Mouse (Mus musculus) heart, embryonic 11.5 days (tissue): ENCODE results near the gene Tmem186. TPM values are rescaled to one million over a fixed set of nuclear protein-coding genes. Genes with fewer than 3 reads are reported as not detected.

ENCODE experiments used
- ATAC-seq: fragments of 200-750 bp; cut with Nextera tagmentation; replicated peaks from 2 replicates; pipeline ENCODE4 v1.8.0; 2017; ENCODE audit warnings: moderate library complexity; ENCODE audit not compliant: insufficient number of reproducible peaks, low FRiP score, low TSS enrichment
- H3K27ac ChIP-seq: fragments of 300-500 bp; sonication (generic); 2 replicates; pipeline ENCODE4 v1.5.1; 2014; ENCODE audit warnings: mild to moderate bottlenecking, low read depth, low read length
- H3K27me3 ChIP-seq: fragments of 300-500 bp; sonication (generic); 2 replicates; pipeline ENCODE4 v1.6.1; 2014; ENCODE audit warnings: mild to moderate bottlenecking, low read length, mixed read lengths; ENCODE audit not compliant: control insufficient read depth, insufficient read depth
- H3K36me3 ChIP-seq: fragments of 300-500 bp; sonication (generic); 2 replicates; pipeline ENCODE4 v1.6.1; 2014; ENCODE audit warnings: mild to moderate bottlenecking, low read length, moderate library complexity, mixed read lengths; ENCODE audit not compliant: control insufficient read depth, insufficient read depth
- H3K4me1 ChIP-seq: fragments of 300-500 bp; sonication (generic); 2 replicates; pipeline ENCODE4 v1.6.1; 2014; ENCODE audit warnings: low read length; ENCODE audit not compliant: control insufficient read depth, insufficient read depth
- H3K4me2 ChIP-seq: fragments of 300-500 bp; sonication (generic); 2 replicates; pipeline ENCODE4 v1.6.1; 2014; ENCODE audit warnings: mild to moderate bottlenecking, moderate library complexity
- H3K4me3 ChIP-seq: fragments of 300-500 bp; sonication (generic); 2 replicates; pipeline ENCODE4 v1.5.1; 2014; ENCODE audit warnings: low read depth, low read length
- H3K9ac ChIP-seq: fragments of 300-500 bp; sonication (generic); 2 replicates; pipeline ENCODE4 v1.6.1; 2014; ENCODE audit warnings: mild to moderate bottlenecking, low read depth, low read length, moderate library complexity
- H3K9me3 ChIP-seq: fragments of 300-500 bp; sonication (generic); replicated peaks from 2 replicates; pipeline ENCODE4 v1.6.1; 2016; ENCODE audit warnings: low read length; ENCODE audit not compliant: control insufficient read depth
- WGBS: fragments of 180-500 bp; shearing (Covaris S2); extraction: QIAGEN DNeasy Blood & Tissue Kit; methylation state at CpG from one replicate; pipeline ENCODE4 v1.1.7; 2014; ENCODE audit not compliant: insufficient replicate concordance; 5-methylcytosine and 5-hydroxymethylcytosine counted together
- polyA plus RNA-seq: library from polyadenylated mRNA; unstranded; fragments of >200 nt; fragmentation: Nextera tagmentation; extraction: Ambion mirVana; gene quantifications from 2 replicates; pipeline ENCODE4 v1.2.1, GENCODE M21; 2014

Gene Tmem186
- polyA plus RNA-seq, 1 experiment from 2014 or later = 10.5 TPM

DNA sequence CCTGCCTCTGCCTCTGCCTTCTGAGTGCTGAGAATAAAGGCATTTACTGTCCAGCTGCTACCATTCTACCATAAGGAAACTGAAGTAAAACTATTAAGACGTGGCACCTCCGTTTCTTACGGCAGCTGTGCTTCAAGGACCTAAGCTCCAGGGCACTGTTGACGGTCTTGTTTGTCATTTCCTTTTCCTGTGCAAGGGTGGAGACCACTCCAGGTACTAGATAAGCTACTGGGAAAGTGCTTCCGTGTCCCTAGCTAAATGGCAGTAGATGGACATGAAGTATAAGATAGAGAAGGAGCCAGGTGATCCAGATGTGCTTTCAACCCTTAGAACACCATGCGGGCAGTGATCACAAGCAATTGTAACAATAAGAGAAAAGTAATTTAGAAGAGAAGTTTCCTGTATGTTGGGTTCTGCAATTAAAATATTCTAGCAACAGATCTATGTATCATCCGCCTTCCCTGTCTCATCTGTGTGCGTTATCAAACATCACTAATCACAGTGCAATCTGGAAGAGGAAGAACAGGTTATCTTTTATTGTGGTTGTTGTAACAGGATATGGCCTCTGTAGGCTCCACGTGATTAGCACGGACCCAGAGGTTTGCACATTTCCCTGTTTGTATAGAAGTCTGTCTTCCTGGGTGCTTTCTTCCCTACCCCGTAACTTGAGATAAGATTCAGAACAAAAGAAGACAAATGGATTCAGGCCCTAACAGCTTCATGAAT is 2.1 kb upstream of the Tmem186 start:
- no peak overlapping the region for H3K4me2 ChIP-seq
- WGBS = 71% methylated on average over 11 of the region's 11 CpGs
- no peak overlapping the region for H3K9ac ChIP-seq
- H3K27ac ChIP-seq = no peak overlapping the region
- H3K4me1 ChIP-seq = peaks cover 18% of the 10 kb centered on the region
- no peaks in the 10 kb centered on the region for H3K27me3 ChIP-seq
- no peaks in the 10 kb centered on the region for H3K9me3 ChIP-seq
- H3K4me3 ChIP-seq = no peak overlapping the region
- H3K36me3 ChIP-seq = peaks cover 19% of the 10 kb centered on the region
- ATAC-seq = no peak

DNA sequence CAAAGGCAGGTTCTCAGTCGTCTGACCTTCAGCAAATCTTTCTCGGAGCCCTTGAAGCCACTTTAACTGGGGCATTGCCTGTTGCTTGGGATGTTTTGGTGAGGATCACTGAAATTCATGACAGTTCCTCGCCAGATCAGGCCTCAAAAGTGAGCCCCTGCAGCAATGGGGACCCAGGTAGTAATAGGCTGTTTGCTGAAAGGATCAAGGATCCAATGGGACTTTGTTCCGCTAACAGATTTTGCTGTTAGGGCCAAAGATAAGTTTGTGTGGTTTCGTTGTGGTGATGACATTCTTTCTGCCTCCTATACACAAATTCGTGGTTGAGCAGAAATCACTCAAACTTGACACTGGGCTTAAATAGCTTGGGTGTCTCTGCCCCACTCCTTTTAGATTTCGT is 619 bp upstream of the Tmem186 start:
- Histone ChIP-seq H3K9ac (peak overlapping the region; percentile 93), H3K4me3 (peak overlapping the region; percentile 80), H3K27ac (peak overlapping the region; percentile 86), H3K36me3 (peaks cover 9% of the 10 kb centered on the region), H3K9me3 (no peaks in the 10 kb centered on the region), H3K27me3 (no peaks in the 10 kb centered on the region), H3K4me1 (peaks cover 18% of the 10 kb centered on the region), H3K4me2 (peak overlapping the region; percentile 81)
- 46% methylated on average over 7 of the region's 7 CpGs for WGBS
- no peak for ATAC-seq

DNA sequence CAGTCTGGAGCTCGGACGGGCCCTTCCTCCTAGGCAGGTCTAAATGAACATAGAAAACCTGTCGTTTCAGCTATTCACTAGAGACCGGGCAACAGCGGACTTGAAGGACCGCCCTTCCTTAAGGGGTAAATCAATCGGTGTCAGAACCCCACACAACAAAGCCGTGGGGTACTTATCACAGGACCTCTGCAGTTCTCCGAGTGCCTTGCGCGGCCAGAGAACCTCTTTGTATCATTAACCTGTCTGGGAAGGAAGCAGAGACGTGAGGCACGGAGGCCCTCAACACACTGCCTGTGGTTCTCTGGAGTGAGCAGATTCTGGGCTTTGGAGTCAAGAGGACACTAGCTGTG is 670 bp downstream of the Tmem186 start:
- Histone ChIP-seq H3K27ac (peak overlapping the region; percentile 86), H3K4me3 (peak overlapping the region; percentile 80), H3K4me2 (peak overlapping the region; percentile 81), H3K27me3 (no peaks in the 10 kb centered on the region), H3K36me3 (peaks cover 7% of the 10 kb centered on the region), H3K9me3 (no peaks in the 10 kb centered on the region), H3K9ac (peak overlapping the region; percentile 93), H3K4me1 (peaks cover 18% of the 10 kb centered on the region)
- ATAC-seq = no peak
- under 1% methylated on average over 13 of the region's 13 CpGs for WGBS

DNA sequence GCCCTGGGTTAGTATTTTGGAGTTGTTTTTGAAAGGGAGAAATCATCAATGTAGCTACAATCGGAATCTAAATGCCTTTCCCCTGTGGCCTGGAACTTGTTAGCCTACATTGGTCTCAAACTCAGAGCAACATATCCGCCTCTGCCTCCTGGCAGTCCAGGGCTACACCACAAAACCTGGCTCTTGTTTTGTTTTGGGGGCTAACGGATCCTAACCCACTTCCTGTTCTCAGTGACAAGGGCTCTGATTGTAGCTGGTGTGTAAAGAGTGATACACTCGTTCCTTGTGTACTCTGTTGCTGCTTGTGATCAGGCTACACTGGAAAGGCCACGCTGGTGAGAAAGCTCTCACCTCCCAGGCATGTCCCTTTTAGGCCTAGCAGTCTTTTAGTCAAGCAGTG is 6.1 kb downstream of the Tmem186 start:
- no peaks in the 10 kb centered on the region for H3K9me3 ChIP-seq
- 76% methylated on average over 5 of the region's 5 CpGs for whole genome bisulfite sequencing
- H3K4me2 ChIP-seq = no peak overlapping the region
- no peak overlapping the region for H3K9ac ChIP-seq
- H3K4me3 ChIP-seq = no peak overlapping the region
- H3K27me3 ChIP-seq = no peaks in the 10 kb centered on the region
- H3K4me1 ChIP-seq = peaks cover 4% of the 10 kb centered on the region; the same call in 1 of the 2 replicates
- H3K27ac ChIP-seq = no peak overlapping the region
- no peak for ATAC-seq
- H3K36me3 ChIP-seq = peaks cover 5% of the 10 kb centered on the region; the same call in 1 of the 2 replicates

DNA sequence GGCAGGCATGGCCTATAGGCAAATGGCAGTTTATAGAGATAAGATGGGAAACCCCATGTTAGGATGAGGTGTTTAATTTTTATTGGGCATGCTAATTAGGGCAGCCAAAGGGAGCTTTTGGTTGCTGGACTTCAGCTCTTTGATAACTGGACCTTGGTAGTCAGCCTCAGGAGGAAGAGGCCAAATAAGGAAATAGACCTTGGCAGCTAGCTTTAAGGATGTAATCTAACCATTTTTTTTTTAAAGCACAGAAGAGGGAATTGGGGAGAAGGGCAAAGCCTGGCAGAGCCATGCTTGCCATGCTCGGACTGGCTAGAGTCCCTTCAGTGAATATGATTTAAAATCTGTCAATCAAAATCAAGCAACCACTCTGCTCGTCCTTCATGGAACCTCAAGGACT is 7.1 kb downstream of the Tmem186 start:
- Histone ChIP-seq H3K9me3 (no peaks in the 10 kb centered on the region), H3K4me2 (no peak overlapping the region), H3K9ac (no peak overlapping the region), H3K27me3 (no peaks in the 10 kb centered on the region), H3K36me3 (peaks cover 5% of the 10 kb centered on the region; the same call in 1 of the 2 replicates), H3K4me1 (no peaks in the 10 kb centered on the region), H3K4me3 (no peak overlapping the region), H3K27ac (no peak overlapping the region)
- 82% methylated on average over 2 of the region's 2 CpGs for whole genome bisulfite sequencing
- ATAC-seq = no peak

DNA sequence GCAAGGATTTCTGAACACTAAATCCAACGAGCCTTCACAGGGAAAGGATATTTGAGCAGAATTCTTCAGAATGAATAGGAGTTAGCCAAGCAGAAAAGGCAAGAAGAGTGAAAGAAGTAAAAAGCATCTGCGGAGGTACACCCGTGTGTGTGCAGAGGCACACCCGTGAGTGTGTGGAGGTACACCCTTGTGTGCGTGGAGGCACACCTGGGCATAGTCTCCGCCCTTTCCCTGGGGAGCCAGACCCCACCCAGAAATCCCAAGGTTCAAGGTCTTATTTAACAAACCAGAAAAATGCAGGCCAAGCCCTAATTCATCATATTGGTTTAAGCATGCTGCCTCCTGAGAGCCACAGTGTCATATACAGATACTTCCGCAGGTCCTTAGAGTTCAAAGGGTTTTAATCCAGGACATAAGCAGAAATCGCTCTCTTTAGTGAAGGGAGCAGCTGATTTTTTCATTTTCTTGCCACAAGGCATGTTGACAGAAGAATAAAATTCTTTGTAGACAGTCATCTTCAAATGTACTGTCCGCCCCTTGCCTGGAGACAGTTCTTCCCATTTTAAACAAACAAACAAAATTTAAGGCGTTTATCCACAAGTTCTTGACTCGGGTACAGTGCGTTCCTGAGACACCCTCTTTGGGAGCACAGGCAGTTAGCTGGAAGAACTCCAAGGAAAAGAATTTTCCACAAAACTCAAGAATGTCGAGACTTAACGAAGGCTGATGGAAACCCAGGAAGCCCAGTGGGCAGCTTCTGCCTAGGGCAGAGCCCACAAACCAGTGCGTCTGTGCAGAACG is 17.0 kb downstream of the Tmem186 start:
- WGBS = 77% methylated on average over 16 of the region's 16 CpGs
- H3K4me1 ChIP-seq = no peaks in the 10 kb centered on the region
- no peak overlapping the region for H3K27ac ChIP-seq
- no peaks in the 10 kb centered on the region for H3K27me3 ChIP-seq
- no peaks in the 10 kb centered on the region for H3K36me3 ChIP-seq
- no peak overlapping the region for H3K4me2 ChIP-seq
- no peaks in the 10 kb centered on the region for H3K9me3 ChIP-seq
- H3K4me3 ChIP-seq = no peak overlapping the region
- no peak for ATAC-seq
- no peak overlapping the region for H3K9ac ChIP-seq

DNA sequence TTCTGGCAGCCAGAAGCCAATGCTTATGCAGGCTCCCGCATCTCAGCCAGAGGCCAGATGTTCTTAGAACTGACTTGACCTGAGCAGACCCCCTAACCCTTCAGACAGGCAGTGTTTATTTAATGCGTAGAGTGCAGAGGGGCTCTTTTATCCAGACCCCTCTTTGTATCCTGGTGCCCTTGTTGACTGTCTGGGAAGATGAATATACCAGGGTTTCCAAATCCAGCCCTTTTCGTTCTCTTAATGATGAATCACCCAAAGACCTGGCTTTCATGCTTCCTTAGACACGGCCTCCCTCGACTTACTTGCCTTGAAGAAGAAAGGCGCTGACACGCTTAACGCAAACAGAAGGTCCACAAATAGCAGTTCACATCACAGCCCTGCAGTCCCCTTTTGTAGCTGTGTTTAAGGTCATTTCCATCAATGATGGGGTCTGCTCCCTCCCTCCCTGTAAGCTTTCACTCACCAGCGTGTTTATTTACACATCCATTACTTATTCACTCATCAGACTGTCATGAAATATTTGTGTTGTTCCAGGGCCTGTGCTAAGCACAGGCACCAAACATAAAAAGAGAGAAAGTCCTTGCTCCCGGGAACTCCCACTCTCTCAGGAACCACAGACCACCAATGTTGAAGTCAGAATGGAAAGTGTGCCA is 17.7 kb downstream of the Tmem186 start:
- Histone ChIP-seq H3K4me1 (no peaks in the 10 kb centered on the region), H3K4me2 (no peak overlapping the region), H3K4me3 (no peak overlapping the region), H3K27ac (no peak overlapping the region), H3K36me3 (no peaks in the 10 kb centered on the region), H3K9me3 (no peaks in the 10 kb centered on the region), H3K27me3 (no peaks in the 10 kb centered on the region), H3K9ac (no peak overlapping the region)
- WGBS = 59% methylated on average over 10 of the region's 10 CpGs
- no peak for ATAC-seq

DNA sequence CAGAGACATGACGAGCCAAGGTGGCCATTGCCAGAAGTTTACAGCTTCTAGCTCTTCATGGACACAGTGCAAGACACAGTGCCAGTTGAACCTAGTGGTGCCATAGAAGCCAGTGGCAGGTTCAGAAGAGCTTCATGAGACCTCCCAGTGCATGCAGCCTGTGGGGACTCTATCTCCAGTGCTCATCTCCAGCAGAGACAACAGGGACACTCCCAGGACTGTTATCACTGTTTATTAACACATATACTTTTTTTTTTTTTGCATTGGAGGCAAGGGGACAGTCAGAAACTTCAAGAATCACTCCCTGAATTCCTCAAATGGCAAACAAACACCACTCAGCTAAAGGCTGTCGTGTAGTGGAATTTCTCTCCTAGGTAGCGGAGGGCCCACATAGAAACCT is 24.1 kb downstream of the Tmem186 start:
- Histone ChIP-seq H3K9me3 (no peaks in the 10 kb centered on the region), H3K27ac (no peak overlapping the region), H3K27me3 (no peaks in the 10 kb centered on the region), H3K36me3 (0 out of 2 replicates have a peak, but pooled peaks cover 3% of the 10 kb centered on the region), H3K4me2 (no peak overlapping the region), H3K4me3 (no peak overlapping the region), H3K4me1 (no peaks in the 10 kb centered on the region), H3K9ac (no peak overlapping the region)
- WGBS = 83% methylated on average over 3 of the region's 3 CpGs
- no peak for ATAC-seq
